34 mouse cellular contexts compared by ENCODE assay signal in the genomic region with DNA sequence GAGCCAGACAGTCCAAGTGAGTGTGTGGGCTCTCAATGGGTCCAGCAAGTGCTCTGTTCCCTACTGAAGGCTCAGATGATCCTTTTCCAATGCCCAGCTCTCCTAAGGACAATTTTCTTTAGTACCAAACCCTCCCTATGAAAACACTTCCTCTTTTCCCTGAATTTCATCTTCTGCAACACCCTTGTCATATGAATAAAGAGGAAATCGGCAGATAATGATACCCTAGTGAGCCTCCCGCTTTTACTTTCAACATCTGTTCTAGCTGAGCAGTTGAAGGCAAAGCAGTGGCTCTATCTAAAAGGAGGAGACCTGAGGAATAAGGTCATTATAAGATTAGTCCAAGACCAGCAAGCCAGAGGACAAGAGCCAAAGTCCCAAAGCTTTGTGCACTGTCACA. TPM values are rescaled to one million over a fixed set of nuclear protein-coding genes. Genes with fewer than 3 reads are reported as not detected.
DNase-seq lines count a peak whose midpoint lies in the region; ATAC-seq and TF ChIP-seq lines count a peak whose summit lies in the region.
"Had no signal": no experiment of that assay in that cellular context is flagged by ENCODE, and none has a peak within 500 bp of the region (broad histone marks: within the 10 kb centered on the region; RNA-seq: fewer than 3 reads in every experiment).

No protein-coding gene starts in this region.

- H3K9ac ChIP-seq in ES-E14 (ENCODE audit: insufficient read depth, low read depth, low read length, poor library complexity, severe bottlenecking): no peak overlapping the region
- H3K9ac ChIP-seq: forebrain, embryonic 13.5 days; heart, embryonic 12.5 days; heart, embryonic 15.5 days; hindbrain, embryonic 14.5 days had no signal

- TF ChIP-seq CTCF in bone marrow macrophage, adult 2 months (IDR thresholded peaks at IDR 0.05; ENCODE audit: low read depth, low read length): no peak

- peak; percentile 63 for DNase-seq in heart, adult 11 months
- DNase-seq in heart, postnatal 4 days: no peak
- DNase-seq in ES-E14 (ENCODE audit: low read depth, low spot score): no peak
- DNase-seq in cerebellum, adult 18-20 months: no peak
- DNase-seq in cerebellum, postnatal 14 days: no peak
- DNase-seq: adrenal gland, adult 2 months; adrenal gland, postnatal 14 days; cerebellum, adult 2 months; cerebellum, adult 9-11 months; cerebellum, postnatal 36 days; gastrocnemius, postnatal 10 days; gastrocnemius, postnatal 36 days; heart, adult 18-20 months; heart, postnatal 10 days; heart, postnatal 36 days had no signal

- H3K36me3 ChIP-seq in ES-E14 (ENCODE audit: control insufficient read depth, insufficient read depth, low read length, poor library complexity, severe bottlenecking): peaks cover 3% of the 10 kb centered on the region; the same call in 1 of the 2 replicates
- H3K36me3 ChIP-seq: forebrain, embryonic 10.5 days; heart, embryonic 12.5 days; heart, embryonic 15.5 days had no signal

- in situ Hi-C loops in ES-E14 (cut with MboI; ENCODE audit: low sequenced_read_pairs in 2 of 2, unreplicated experiment in 2 of 2): no loop called here

- peaks cover 15 to 33% of the 10 kb centered on the region in 2 experiments for H3K4me1 ChIP-seq in ES-E14 (ENCODE audit: control insufficient read depth in 2 of 2, insufficient read depth in 2 of 2, low read length in 2 of 2, poor library complexity in 1 of 2)
- H3K4me1 ChIP-seq in bone marrow macrophage, adult 2 months (ENCODE audit: control insufficient read depth, insufficient read depth, low read length): peaks cover 70% of the 10 kb centered on the region

- ATAC-seq in megakaryocyte, adult 5-6 weeks (ENCODE audit: poor library complexity, severe bottlenecking): 0 out of 2 replicates have a peak, but pooled peaks have one; percentile 19
- ATAC-seq in cerebellum, adult (ENCODE audit: insufficient number of reproducible peaks, low FRiP score, low TSS enrichment): no peak
- ATAC-seq: forebrain, embryonic 13.5 days; forebrain, embryonic 16.5 days; hindbrain, postnatal 0 days; inflammation-experienced regulatory T-cells, adult 6 months; intestine, postnatal 0 days had no signal

- no peaks in the 10 kb centered on the region for H3K9me3 ChIP-seq in ES-E14 (ENCODE audit: control insufficient read depth, insufficient read depth, low read depth, low read length)
- H3K9me3 ChIP-seq: forebrain, embryonic 10.5 days; forebrain, embryonic 13.5 days; heart, embryonic 12.5 days; heart, embryonic 15.5 days had no signal

- H3K4me3 ChIP-seq in ES-E14 (ENCODE audit: insufficient read depth in 1 of 2, low read depth in 1 of 2, low read length in 2 of 2, poor library complexity in 1 of 2, severe bottlenecking in 1 of 2): no peak overlapping the region
- H3K4me3 ChIP-seq in bone marrow macrophage, adult 2 months (ENCODE audit: insufficient read depth, low read length): no peak overlapping the region
- H3K4me3 ChIP-seq: forebrain, embryonic 10.5 days; forebrain, embryonic 13.5 days; heart, embryonic 12.5 days; heart, embryonic 15.5 days had no signal

- TF ChIP-seq POLR2A in bone marrow macrophage, adult 2 months (IDR thresholded peaks at IDR 0.05; ENCODE audit: borderline replicate concordance, low read depth, low read length): no peak

- H3K27ac ChIP-seq in ES-E14 (ENCODE audit: insufficient read depth, low read depth, low read length, poor library complexity, severe bottlenecking): peak overlapping the region; percentile 10; the same call in 1 of the 2 replicates
- H3K27ac ChIP-seq in bone marrow macrophage, adult 2 months (ENCODE audit: insufficient read depth, low read depth, low read length): peak overlapping the region; percentile 58
- H3K27ac ChIP-seq: forebrain, embryonic 10.5 days; forebrain, embryonic 13.5 days; heart, embryonic 15.5 days; hindbrain, embryonic 14.5 days; hindbrain, postnatal 0 days had no signal

TF ChIP-seq in ES-E14, 5 proteins besides CTCF, POLR2A, EP300 and RAD21:
- TF ChIP-seq ZNF384 (IDR thresholded peaks at IDR 0.05; ENCODE audit: low read depth, low read length): no peak
- no peak for TF ChIP-seq ZC3H11A (IDR thresholded peaks at IDR 0.05; ENCODE audit: borderline replicate concordance, low read depth, low read length)
- no peak for TF ChIP-seq MAFK (IDR thresholded peaks at IDR 0.05; ENCODE audit: insufficient read depth, low read depth, low read length)

RNA-seq across cellular contexts. Expression of gene Stx3, which starts 10.8 kb away (rescaled TPM):
- total RNA-seq in heart, postnatal 4 days (2021): 1 to 10 TPM; 5.4 to 6.1 TPM
- total RNA-seq in ES-E14 (2012; rRNA removed): 21.6 and 34.3 TPM in 2 replicates
- 23.1 and 28.0 TPM in 2 replicates for polyA plus RNA-seq in bone marrow macrophage, adult 2 months (2012; ENCODE audit: insufficient read depth, insufficient read length, missing spikeins)
- 27.6 and 28.5 TPM in 2 replicates for total RNA-seq in megakaryocyte, adult 5-6 weeks (2015)
- 30.4 and 31.5 TPM in 2 replicates for total RNA-seq in megakaryocyte, adult 5-6 weeks (2017)

RNA-seq across cellular contexts. Expression of gene Olfr1417, which starts 30.6 kb away (rescaled TPM):
- total RNA-seq in heart, postnatal 4 days (2021): not detected
- total RNA-seq in ES-E14 (2012; rRNA removed): not detected in 2 replicates
- not detected in 2 replicates for polyA plus RNA-seq in bone marrow macrophage, adult 2 months (2012; ENCODE audit: insufficient read depth, insufficient read length, missing spikeins)
- total RNA-seq in megakaryocyte, adult 5-6 weeks (2015): not detected in 2 replicates
- total RNA-seq in megakaryocyte, adult 5-6 weeks (2017): not detected in 2 replicates
- total RNA-seq: adrenal gland, adult 2 months; adrenal gland, postnatal 14 days; adrenal gland, postnatal 4 days; gastrocnemius, adult 18-20 months; gastrocnemius, postnatal 10 days; gastrocnemius, postnatal 36 days; heart, adult 18-20 months; heart, postnatal 10 days; heart, postnatal 36 days; hindbrain, postnatal 0 days had no signal
- polyA plus RNA-seq: adrenal gland, adult 2 months; cerebellum, adult 2 months; cortical plate, adult 2 months; embryonic facial prominence, embryonic 11.5 days; embryonic facial prominence, embryonic 14.5 days; forebrain, embryonic 16.5 days; heart, embryonic 15.5 days; inflammation-experienced regulatory T-cells, adult 6 months had no signal

RNA-seq across cellular contexts. Expression of gene Mrpl16, which starts 38.3 kb away (rescaled TPM):
- 10 to 100 TPM; 88.3 to 89.9 TPM for total RNA-seq in heart, postnatal 4 days (2021)
- 31.9 and 36.0 TPM in 2 replicates for total RNA-seq in ES-E14 (2012; rRNA removed)
- 19.2 and 20.8 TPM in 2 replicates for polyA plus RNA-seq in bone marrow macrophage, adult 2 months (2012; ENCODE audit: insufficient read depth, insufficient read length, missing spikeins)
- total RNA-seq in megakaryocyte, adult 5-6 weeks (2015): 34.2 and 38.7 TPM in 2 replicates
- total RNA-seq in megakaryocyte, adult 5-6 weeks (2017): 50.3 and 50.5 TPM in 2 replicates

RNA-seq across cellular contexts. Expression of gene Olfr1418, which starts 52.4 kb away (rescaled TPM):
- not detected for total RNA-seq in heart, postnatal 4 days (2021)
- not detected in 2 replicates for total RNA-seq in ES-E14 (2012; rRNA removed)
- polyA plus RNA-seq in bone marrow macrophage, adult 2 months (2012; ENCODE audit: insufficient read depth, insufficient read length, missing spikeins): not detected in 2 replicates
- not detected in 2 replicates for total RNA-seq in megakaryocyte, adult 5-6 weeks (2015)
- not detected in 2 replicates for total RNA-seq in megakaryocyte, adult 5-6 weeks (2017)
- total RNA-seq: adrenal gland, adult 2 months; adrenal gland, postnatal 14 days; adrenal gland, postnatal 4 days; gastrocnemius, adult 18-20 months; gastrocnemius, postnatal 10 days; gastrocnemius, postnatal 36 days; heart, adult 18-20 months; heart, postnatal 10 days; heart, postnatal 36 days; hindbrain, postnatal 0 days had no signal
- polyA plus RNA-seq: adrenal gland, adult 2 months; brain, embryonic 14.5 days; cerebellum, adult 2 months; cortical plate, adult 2 months; embryonic facial prominence, embryonic 11.5 days; embryonic facial prominence, embryonic 14.5 days; forebrain, embryonic 10.5 days; forebrain, embryonic 13.5 days; forebrain, embryonic 16.5 days; heart, embryonic 12.5 days; heart, embryonic 15.5 days; hindbrain, embryonic 11.5 days; hindbrain, embryonic 14.5 days; hindbrain, postnatal 0 days; inflammation-experienced regulatory T-cells, adult 6 months; intestine, postnatal 0 days had no signal
